Mouse (Mus musculus): ENCODE results near the gene Zdhhc7. TPM values are rescaled to one million over a fixed set of nuclear protein-coding genes. Genes with fewer than 3 reads are reported as not detected.

Gene Zdhhc7
- polyA plus RNA-seq, 1 experiment from 2014 or later: 19.5 TPM

GRCm38 (mm10) chr8:120089511-120089910 is 11.8 kb downstream of the Zdhhc7 start:
- no peak overlapping the region for H3K4me3 ChIP-seq (ENCODE audit: low read depth, low read length)
- H3K4me1 ChIP-seq (ENCODE audit: control insufficient read depth, insufficient read depth, low read length): no peaks in the 10 kb centered on the region
- H3K27me3 ChIP-seq (replicated peaks; ENCODE audit: control insufficient read depth, insufficient read depth, low read length): no peaks in the 10 kb centered on the region
- WGBS: 83% methylated on average over 7 of the region's 7 CpGs
- no peak overlapping the region for H3K4me2 ChIP-seq (ENCODE audit: low read length)
- no peak overlapping the region for H3K9ac ChIP-seq (ENCODE audit: low read length)
- ATAC-seq (no peak), DNase-seq (ENCODE audit: low spot score) (no peak)
- H3K36me3 ChIP-seq (ENCODE audit: control insufficient read depth, insufficient read depth, low read length): peaks cover 71% of the 10 kb centered on the region
- no peak overlapping the region for H3K27ac ChIP-seq (ENCODE audit: low read depth, low read length)
- H3K9me3 ChIP-seq (replicated peaks; ENCODE audit: control insufficient read depth, low read length): no peaks in the 10 kb centered on the region

DNA sequence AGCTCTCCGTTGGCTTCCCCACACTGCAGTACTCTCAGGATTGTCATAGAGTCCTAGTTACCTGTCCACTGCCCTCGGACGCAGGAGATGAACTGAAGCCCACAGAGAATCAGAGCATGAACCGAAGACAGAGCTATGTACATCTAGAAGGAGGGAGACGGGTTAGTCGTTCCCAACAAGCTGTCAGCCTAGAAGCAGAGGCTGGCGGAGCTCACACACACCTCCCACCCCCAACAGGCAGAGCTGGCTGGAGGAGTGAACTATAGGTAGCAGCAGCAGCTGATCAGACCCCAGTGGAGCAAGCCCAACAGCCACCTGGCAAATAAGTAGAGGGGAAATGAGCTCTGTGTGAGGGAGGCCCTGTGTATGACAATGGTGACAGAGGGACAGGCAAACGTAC is 16.5 kb downstream of the Zdhhc7 start:
- Histone ChIP-seq H3K27ac (ENCODE audit: low read depth, low read length) (no peak overlapping the region), H3K9ac (ENCODE audit: low read length) (no peak overlapping the region), H3K36me3 (ENCODE audit: control insufficient read depth, insufficient read depth, low read length) (peaks cover 78% of the 10 kb centered on the region), H3K27me3 (replicated peaks; ENCODE audit: control insufficient read depth, insufficient read depth, low read length) (no peaks in the 10 kb centered on the region), H3K4me2 (ENCODE audit: low read length) (no peak overlapping the region), H3K9me3 (replicated peaks; ENCODE audit: control insufficient read depth, low read length) (no peaks in the 10 kb centered on the region), H3K4me3 (ENCODE audit: low read depth, low read length) (no peak overlapping the region), H3K4me1 (ENCODE audit: control insufficient read depth, insufficient read depth, low read length) (no peaks in the 10 kb centered on the region)
- ATAC-seq: no peak
- no peak for DNase-seq (ENCODE audit: low spot score)
- WGBS: 89% methylated on average over 8 of the region's 8 CpGs

- ATAC-seq (peak; percentile 48; the same call in 1 of the 2 replicates), DNase-seq (ENCODE audit: low spot score) (peak; percentile 51)
- no peak overlapping the region for H3K4me2 ChIP-seq (ENCODE audit: low read length)
- H3K27me3 ChIP-seq (replicated peaks; ENCODE audit: control insufficient read depth, insufficient read depth, low read length): no peaks in the 10 kb centered on the region
- H3K9ac ChIP-seq (ENCODE audit: low read length): no peak overlapping the region
- H3K36me3 ChIP-seq (ENCODE audit: control insufficient read depth, insufficient read depth, low read length): peaks cover 71% of the 10 kb centered on the region
- no peaks in the 10 kb centered on the region for H3K4me1 ChIP-seq (ENCODE audit: control insufficient read depth, insufficient read depth, low read length)
- WGBS: 84% methylated on average over 8 of the region's 8 CpGs
- H3K27ac ChIP-seq (ENCODE audit: low read depth, low read length): no peak overlapping the region
- H3K4me3 ChIP-seq (ENCODE audit: low read depth, low read length): no peak overlapping the region
- H3K9me3 ChIP-seq (replicated peaks; ENCODE audit: control insufficient read depth, low read length): no peaks in the 10 kb centered on the region
Measured at GRCm38 (mm10) chr8:120083261-120083660, 18.0 kb downstream of the Zdhhc7 start.

- H3K9me3 ChIP-seq (replicated peaks; ENCODE audit: control insufficient read depth, low read length): no peaks in the 10 kb centered on the region
- no peak overlapping the region for H3K9ac ChIP-seq (ENCODE audit: low read length)
- no peak overlapping the region for H3K4me2 ChIP-seq (ENCODE audit: low read length)
- no peak for ATAC-seq
- H3K27me3 ChIP-seq (replicated peaks; ENCODE audit: control insufficient read depth, insufficient read depth, low read length): no peaks in the 10 kb centered on the region
- no peak overlapping the region for H3K4me3 ChIP-seq (ENCODE audit: low read depth, low read length)
- H3K27ac ChIP-seq (ENCODE audit: low read depth, low read length): no peak overlapping the region
- WGBS: 62% methylated on average over 5 of the region's 5 CpGs
- no peak for DNase-seq (ENCODE audit: low spot score)
- no peaks in the 10 kb centered on the region for H3K4me1 ChIP-seq (ENCODE audit: control insufficient read depth, insufficient read depth, low read length)
- peaks cover 34% of the 10 kb centered on the region for H3K36me3 ChIP-seq (ENCODE audit: control insufficient read depth, insufficient read depth, low read length)
Measured at GRCm38 (mm10) chr8:120079361-120079760, 21.9 kb downstream of the Zdhhc7 start.

- Histone ChIP-seq H3K9me3 (replicated peaks; ENCODE audit: control insufficient read depth, low read length) (no peaks in the 10 kb centered on the region), H3K4me2 (ENCODE audit: low read length) (no peak overlapping the region), H3K27ac (ENCODE audit: low read depth, low read length) (no peak overlapping the region), H3K4me3 (ENCODE audit: low read depth, low read length) (no peak overlapping the region), H3K27me3 (replicated peaks; ENCODE audit: control insufficient read depth, insufficient read depth, low read length) (no peaks in the 10 kb centered on the region), H3K9ac (ENCODE audit: low read length) (no peak overlapping the region), H3K4me1 (ENCODE audit: control insufficient read depth, insufficient read depth, low read length) (no peaks in the 10 kb centered on the region), H3K36me3 (ENCODE audit: control insufficient read depth, insufficient read depth, low read length) (peaks cover 27% of the 10 kb centered on the region)
- WGBS: 16% methylated on average over 10 of the region's 10 CpGs
- peak; percentile 86 for DNase-seq (ENCODE audit: low spot score)
- peak; percentile 55; the same call in 1 of the 2 replicates for ATAC-seq
Measured at GRCm38 (mm10) chr8:120078080-120078479, 23.2 kb downstream of the Zdhhc7 start.

- no peaks in the 10 kb centered on the region for H3K9me3 ChIP-seq (replicated peaks; ENCODE audit: control insufficient read depth, low read length)
- no peaks in the 10 kb centered on the region for H3K4me1 ChIP-seq (ENCODE audit: control insufficient read depth, insufficient read depth, low read length)
- no peak overlapping the region for H3K4me3 ChIP-seq (ENCODE audit: low read depth, low read length)
- no peaks in the 10 kb centered on the region for H3K36me3 ChIP-seq (ENCODE audit: control insufficient read depth, insufficient read depth, low read length)
- no peak overlapping the region for H3K4me2 ChIP-seq (ENCODE audit: low read length)
- WGBS: 31% methylated on average over 6 of the region's 6 CpGs
- H3K9ac ChIP-seq (ENCODE audit: low read length): no peak overlapping the region
- DNase-seq (ENCODE audit: low spot score): no peak
- H3K27ac ChIP-seq (ENCODE audit: low read depth, low read length): no peak overlapping the region
- no peak for ATAC-seq
- no peaks in the 10 kb centered on the region for H3K27me3 ChIP-seq (replicated peaks; ENCODE audit: control insufficient read depth, insufficient read depth, low read length)
Measured at GRCm38 (mm10) chr8:120075347-120075746, 25.9 kb downstream of the Zdhhc7 start.

DNA sequence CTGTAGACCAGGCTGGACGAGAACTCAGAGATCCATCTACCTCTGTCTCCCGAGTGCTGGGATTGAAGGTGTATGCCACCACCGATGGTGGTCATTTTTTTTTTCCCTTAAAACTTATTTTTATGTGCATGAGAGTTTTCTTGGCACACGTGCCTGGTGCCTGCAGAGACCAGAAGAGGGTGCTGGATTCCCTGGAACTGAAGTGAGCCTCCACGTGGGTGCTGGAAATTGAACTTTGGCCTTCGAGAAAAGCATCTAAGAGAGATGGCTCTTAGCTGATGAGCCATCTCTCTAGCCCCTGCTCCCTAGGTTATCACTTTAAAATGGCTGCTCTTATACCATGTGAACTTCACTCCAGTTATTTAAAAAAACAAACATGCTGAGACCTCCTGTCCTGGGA is 26.8 kb downstream of the Zdhhc7 start:
- ATAC-seq: no peak
- H3K9ac ChIP-seq (ENCODE audit: low read length): no peak overlapping the region
- no peak overlapping the region for H3K4me3 ChIP-seq (ENCODE audit: low read depth, low read length)
- H3K9me3 ChIP-seq (replicated peaks; ENCODE audit: control insufficient read depth, low read length): no peaks in the 10 kb centered on the region
- H3K36me3 ChIP-seq (ENCODE audit: control insufficient read depth, insufficient read depth, low read length): no peaks in the 10 kb centered on the region
- H3K4me1 ChIP-seq (ENCODE audit: control insufficient read depth, insufficient read depth, low read length): no peaks in the 10 kb centered on the region
- H3K27me3 ChIP-seq (replicated peaks; ENCODE audit: control insufficient read depth, insufficient read depth, low read length): no peaks in the 10 kb centered on the region
- H3K4me2 ChIP-seq (ENCODE audit: low read length): no peak overlapping the region
- H3K27ac ChIP-seq (ENCODE audit: low read depth, low read length): no peak overlapping the region
- no peak for DNase-seq (ENCODE audit: low spot score)
- WGBS: 74% methylated on average over 6 of the region's 6 CpGs

DNA sequence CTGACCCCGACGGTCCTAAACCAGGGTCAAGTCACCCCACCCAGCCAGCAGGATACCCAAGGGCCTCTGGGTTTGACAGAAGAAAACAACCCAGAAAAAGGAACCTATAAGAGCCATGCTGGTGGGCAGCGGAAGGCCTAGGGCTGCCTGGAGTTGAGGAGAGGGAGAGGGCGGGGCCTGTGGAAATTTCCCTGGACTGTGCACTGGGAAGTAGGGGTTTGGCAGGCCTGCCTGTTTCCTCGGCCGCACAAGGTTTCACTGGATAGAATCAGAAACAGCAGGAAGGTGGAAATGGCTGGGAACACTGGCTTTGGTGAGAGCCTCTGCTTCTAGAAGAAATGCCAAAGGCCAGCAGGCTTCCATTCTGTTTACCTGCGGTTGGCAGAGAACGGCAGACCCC is 28.5 kb downstream of the Zdhhc7 start:
- DNase-seq (ENCODE audit: low spot score) (no peak), ATAC-seq (no peak)
- H3K4me2 ChIP-seq (ENCODE audit: low read length): no peak overlapping the region
- 84% methylated on average over 8 of the region's 8 CpGs for WGBS
- H3K27me3 ChIP-seq (replicated peaks; ENCODE audit: control insufficient read depth, insufficient read depth, low read length): no peaks in the 10 kb centered on the region
- no peak overlapping the region for H3K4me3 ChIP-seq (ENCODE audit: low read depth, low read length)
- H3K4me1 ChIP-seq (ENCODE audit: control insufficient read depth, insufficient read depth, low read length): no peaks in the 10 kb centered on the region
- H3K9me3 ChIP-seq (replicated peaks; ENCODE audit: control insufficient read depth, low read length): no peaks in the 10 kb centered on the region
- no peak overlapping the region for H3K9ac ChIP-seq (ENCODE audit: low read length)
- H3K27ac ChIP-seq (ENCODE audit: low read depth, low read length): no peak overlapping the region
- no peaks in the 10 kb centered on the region for H3K36me3 ChIP-seq (ENCODE audit: control insufficient read depth, insufficient read depth, low read length)

DNA sequence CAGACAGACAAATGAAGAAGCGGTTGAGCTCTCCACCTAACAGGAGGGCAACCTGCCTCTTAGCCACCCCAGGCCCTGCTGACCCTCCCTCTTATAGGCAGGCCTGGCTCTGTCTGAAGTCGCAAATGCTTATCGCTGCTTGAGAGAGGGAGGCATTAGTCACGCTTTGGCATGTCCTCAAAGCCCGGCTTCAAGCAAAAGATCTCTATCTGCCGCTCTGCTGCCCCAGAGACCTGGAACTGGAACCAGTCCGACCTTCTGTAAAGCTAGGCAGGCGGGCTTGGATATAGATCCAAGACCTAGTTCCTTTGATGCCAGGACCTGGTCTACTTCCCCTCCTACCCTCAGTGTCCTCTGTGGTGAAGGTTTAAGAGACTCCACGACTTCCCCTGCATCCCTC is 29.0 kb downstream of the Zdhhc7 start:
- no peak for DNase-seq (ENCODE audit: low spot score)
- no peaks in the 10 kb centered on the region for H3K27me3 ChIP-seq (replicated peaks; ENCODE audit: control insufficient read depth, insufficient read depth, low read length)
- no peak overlapping the region for H3K4me2 ChIP-seq (ENCODE audit: low read length)
- no peak for ATAC-seq
- H3K9me3 ChIP-seq (replicated peaks; ENCODE audit: control insufficient read depth, low read length): no peaks in the 10 kb centered on the region
- no peak overlapping the region for H3K9ac ChIP-seq (ENCODE audit: low read length)
- 87% methylated on average over 9 of the region's 9 CpGs for WGBS
- H3K4me1 ChIP-seq (ENCODE audit: control insufficient read depth, insufficient read depth, low read length): no peaks in the 10 kb centered on the region
- no peaks in the 10 kb centered on the region for H3K36me3 ChIP-seq (ENCODE audit: control insufficient read depth, insufficient read depth, low read length)
- H3K4me3 ChIP-seq (ENCODE audit: low read depth, low read length): no peak overlapping the region
- H3K27ac ChIP-seq (ENCODE audit: low read depth, low read length): no peak overlapping the region

Measured in forebrain, embryonic 14.5 days (tissue).